12 mouse cellular contexts compared by ENCODE assay signal in the genomic region with DNA sequence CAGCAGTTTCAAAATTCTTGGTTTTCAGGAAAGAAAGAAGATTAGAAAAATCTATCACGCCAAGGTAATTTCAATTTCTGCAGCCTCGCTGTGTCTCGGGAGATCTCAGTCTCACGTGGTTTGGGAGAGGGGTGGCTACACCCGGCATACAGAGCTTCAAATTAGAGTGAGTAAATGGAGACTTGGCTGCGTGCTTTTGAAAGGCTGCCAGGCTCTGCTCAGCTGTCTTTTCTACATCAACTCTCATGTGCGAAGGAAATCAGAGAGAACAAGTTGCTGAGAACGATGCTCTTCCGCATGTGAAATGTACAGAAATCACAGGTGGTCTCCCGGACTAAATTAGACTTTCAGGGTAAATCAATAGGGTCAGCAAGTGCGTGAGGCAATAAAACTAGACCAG.
A peak's percentile ranks its signal among the peaks of the same experiment; 100 is the strongest.
DNase-seq lines count a peak whose midpoint lies in the region; TF ChIP-seq lines count a peak whose summit lies in the region.
"Had no signal": no experiment of that assay in that cellular context is flagged by ENCODE, and none has a peak within 500 bp of the region (broad histone marks: within the 10 kb centered on the region; RNA-seq: fewer than 3 reads in every experiment).

No protein-coding gene starts in this region.

- no peak for TF ChIP-seq POLR2A in brain, embryonic 14.5 days (IDR thresholded peaks at IDR 0.05; ENCODE audit: borderline replicate concordance, extremely low read depth, insufficient read depth, insufficient read length, poor library complexity, severe bottlenecking)

- H3K4me3 ChIP-seq in gastrocnemius, adult 2 months: no peak overlapping the region
- H3K4me3 ChIP-seq: heart, embryonic 15.5 days had no signal

- DNase-seq in gastrocnemius, postnatal 14 days: peak; percentile 9
- no peak for DNase-seq in gastrocnemius, adult 2 months
- peak; percentile 92 for DNase-seq in brain, embryonic 14.5 days (ENCODE audit: low read depth)
- DNase-seq in frontal cortex, postnatal 25 days (ENCODE audit: low spot score in 2 of 2): peak; percentile 36 to 38
- DNase-seq in left cerebral cortex, postnatal 4 days: peak; percentile 69
- no peak for DNase-seq in T-cell, adult 2 months (ENCODE audit: low spot score)
- no peak for DNase-seq in heart, adult 8-10 months (ENCODE audit: low spot score)
- no peak for DNase-seq in yolk sac, embryonic 10.5 days (ENCODE audit: low spot score)
- DNase-seq: kidney, postnatal 14 days; liver, postnatal 0 days; thymus, postnatal 14 days had no signal

- intact Hi-C loops in gastrocnemius, postnatal 14 days (cut with DNase I; ENCODE audit: low total_unique reads): no loop called here
- intact Hi-C loops in gastrocnemius, adult 2 months (cut with DNase I): no loop called here
- intact Hi-C loops in left cerebral cortex, postnatal 4 days (cut with DNase I): no loop called here

- TF ChIP-seq CTCF in gastrocnemius, adult 2 months (IDR thresholded peaks at IDR 0.05): no peak
- TF ChIP-seq CTCF in brain, embryonic 14.5 days (IDR thresholded peaks at IDR 0.05; ENCODE audit: borderline replicate concordance, extremely low read depth, insufficient read depth, insufficient read length): no peak

- no peak overlapping the region for H3K27ac ChIP-seq in gastrocnemius, adult 2 months
- H3K27ac ChIP-seq: heart, embryonic 15.5 days had no signal

Comparison
In these comparisons a context has a peak if more than half of its experiments do, and no peak if none do; other contexts are left out.
1. DNase-seq: peak in gastrocnemius, postnatal 14 days (single experiment), brain, embryonic 14.5 days (single experiment), frontal cortex, postnatal 25 days (2 of 2) and left cerebral cortex, postnatal 4 days (single experiment); none in gastrocnemius, adult 2 months (single experiment), T-cell, adult 2 months (single experiment), heart, adult 8-10 months (single experiment) and yolk sac, embryonic 10.5 days (single experiment).